Mouse (Mus musculus) hindbrain, postnatal 0 days (tissue): Measurements from ENCODE around the gene Ptpn14. TPM values are rescaled to one million over a fixed set of nuclear protein-coding genes. Genes with fewer than 3 reads are reported as not detected.

Experiments used
- ATAC-seq: fragments of 200-750 bp; cut with Nextera tagmentation; 2 replicates; pipeline ENCODE4 v1.8.0; 2017; ENCODE audit warnings: mild to moderate bottlenecking, moderate TSS enrichment, moderate library complexity
- DNase-seq: peaks from one replicate; pipeline ENCODE4 v3.0.0-alpha.2; 2015; ENCODE audit warnings: low spot score
- H3K27ac ChIP-seq: fragments of 300-500 bp; sonication (generic); 2 replicates; pipeline ENCODE4 v1.5.1; 2014; ENCODE audit warnings: mild to moderate bottlenecking
- H3K27me3 ChIP-seq: fragments of 300-500 bp; sonication (generic); 2 replicates; pipeline ENCODE4 v1.6.1; 2014; ENCODE audit warnings: low read length, mixed read lengths; ENCODE audit not compliant: insufficient read depth
- H3K36me3 ChIP-seq: fragments of 300-500 bp; sonication (generic); 2 replicates; pipeline ENCODE4 v1.6.1; 2014; ENCODE audit warnings: low read length, mixed read lengths; ENCODE audit not compliant: insufficient read depth
- H3K4me1 ChIP-seq: fragments of 300-500 bp; sonication (generic); 2 replicates; pipeline ENCODE4 v1.6.1; 2014; ENCODE audit warnings: antibody characterized with exemption, low read length, mixed read lengths; ENCODE audit not compliant: insufficient read depth
- H3K4me2 ChIP-seq: fragments of 300-500 bp; sonication (generic); 2 replicates; pipeline ENCODE4 v1.6.1; 2014; ENCODE audit warnings: low read depth, mild to moderate bottlenecking, low read length, moderate library complexity, mixed read lengths
- H3K4me3 ChIP-seq: fragments of 300-500 bp; sonication (generic); 2 replicates; pipeline ENCODE4 v1.5.1; 2014; ENCODE audit warnings: low read length
- H3K9ac ChIP-seq: fragments of 300-500 bp; sonication (generic); replicated peaks from 2 replicates; pipeline ENCODE4 v1.6.1; 2014; ENCODE audit warnings: mild to moderate bottlenecking, low read length, moderate library complexity, mixed read lengths
- H3K9me3 ChIP-seq: fragments of 300-500 bp; sonication (generic); 2 replicates; pipeline ENCODE4 v1.6.1; 2016; ENCODE audit warnings: low read length, mixed read lengths
- CTCF ChIP-seq: IDR thresholded peaks from 2 replicates; pipeline ENCODE4 v1.5.1; 2016; ENCODE audit warnings: antibody characterized with exemption, control low read depth, low read depth
- WGBS: fragments of 180-500 bp; shearing (Covaris S2); extraction: QIAGEN DNeasy Blood & Tissue Kit; methylation state at CpG from one replicate; pipeline ENCODE4 v1.1.7; 2014; 5-methylcytosine and 5-hydroxymethylcytosine counted together
- polyA plus RNA-seq: library from polyadenylated mRNA; unstranded; fragments of >200 nt; fragmentation: Nextera tagmentation; extraction: Ambion mirVana; gene quantifications from 2 replicates; pipeline ENCODE4 v1.2.1, GENCODE M21; 2015
- total RNA-seq: library from RNA; depleted of rRNA; stranded (reverse); fragments of >200 nt; gene quantifications from 2 replicates; pipeline ENCODE4 v1.2.3, GENCODE M21; 2014

Ptpn14 gene
- total and polyA plus RNA-seq, 2 experiments from 2014 or later: 1.4 to 8.2 TPM

DNA sequence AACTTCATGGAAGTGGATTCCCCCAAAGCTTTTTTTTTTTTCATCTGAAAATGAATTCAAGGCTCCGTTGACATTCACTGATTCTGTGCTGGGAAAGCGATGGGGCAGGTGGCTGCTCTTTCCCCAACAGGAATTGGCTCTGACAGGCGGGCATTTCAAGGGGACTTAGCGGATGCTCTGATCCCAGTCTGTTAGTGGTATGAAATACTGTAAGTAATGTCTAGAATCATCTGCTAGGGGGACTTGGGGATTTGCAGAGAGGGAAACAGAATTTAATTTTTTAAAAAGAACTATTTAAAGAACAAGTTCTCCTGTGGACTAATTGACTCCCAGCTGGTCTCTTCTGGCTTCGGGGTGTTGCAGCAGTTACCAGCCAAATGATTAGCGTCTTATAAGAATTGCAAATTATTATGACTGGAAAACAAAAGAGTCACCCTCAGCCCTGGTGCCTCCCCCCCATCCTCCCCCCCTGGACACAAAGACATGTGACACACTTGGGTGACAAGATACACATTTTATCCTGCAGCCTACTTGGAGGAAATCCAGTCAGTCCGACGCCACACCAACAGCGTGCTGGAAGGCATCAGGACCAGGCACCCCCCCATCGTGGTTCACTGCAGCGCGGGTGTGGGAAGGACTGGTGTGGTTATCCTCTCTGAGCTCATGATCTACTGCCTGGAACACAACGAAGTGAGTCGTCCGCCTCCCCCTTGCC lies 136.9 kb downstream of the Ptpn14 start:
- peak; percentile 62 for DNase-seq
- no peak for TF ChIP-seq CTCF
- H3K9ac ChIP-seq: no peak overlapping the region
- H3K9me3 ChIP-seq: no peaks in the 10 kb centered on the region
- ATAC-seq: peak; percentile 24
- H3K4me2 ChIP-seq: 0 out of 2 replicates have a peak overlapping the region, but pooled peaks have one; percentile 3
- no peaks in the 10 kb centered on the region for H3K27me3 ChIP-seq
- no peaks in the 10 kb centered on the region for H3K4me1 ChIP-seq
- no peaks in the 10 kb centered on the region for H3K36me3 ChIP-seq
- H3K27ac ChIP-seq: no peak overlapping the region
- no peak overlapping the region for H3K4me3 ChIP-seq
- 37% methylated on average over 15 of the region's 15 CpGs for WGBS

DNA sequence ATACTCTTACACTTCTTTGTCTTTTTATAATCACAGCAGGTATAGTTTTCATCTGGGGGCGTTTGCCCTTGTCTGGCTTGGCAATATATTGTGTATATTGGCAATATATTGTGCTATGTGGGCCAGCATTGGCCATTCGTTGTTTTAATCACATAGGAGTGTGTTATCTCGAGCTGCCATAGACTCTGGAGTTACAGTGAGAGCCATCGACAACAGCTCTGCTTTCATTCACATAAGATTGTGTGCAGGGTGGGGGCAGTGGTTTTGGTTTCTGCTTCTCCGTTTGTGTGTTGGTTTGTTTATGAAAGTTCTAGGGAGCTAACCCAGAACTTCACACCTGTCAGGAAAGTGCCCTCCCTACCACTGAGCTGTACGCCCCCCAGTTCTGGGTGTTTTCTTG lies 138.6 kb downstream of the Ptpn14 start:
- H3K4me1 ChIP-seq: no peaks in the 10 kb centered on the region
- H3K9me3 ChIP-seq: no peaks in the 10 kb centered on the region
- H3K9ac ChIP-seq: no peak overlapping the region
- no peak overlapping the region for H3K27ac ChIP-seq
- WGBS: 89% methylated on average over 6 of the region's 6 CpGs
- H3K36me3 ChIP-seq: no peaks in the 10 kb centered on the region
- DNase-seq (no peak), ATAC-seq (no peak)
- no peak for TF ChIP-seq CTCF
- no peak overlapping the region for H3K4me2 ChIP-seq
- H3K27me3 ChIP-seq: no peaks in the 10 kb centered on the region
- no peak overlapping the region for H3K4me3 ChIP-seq

DNA sequence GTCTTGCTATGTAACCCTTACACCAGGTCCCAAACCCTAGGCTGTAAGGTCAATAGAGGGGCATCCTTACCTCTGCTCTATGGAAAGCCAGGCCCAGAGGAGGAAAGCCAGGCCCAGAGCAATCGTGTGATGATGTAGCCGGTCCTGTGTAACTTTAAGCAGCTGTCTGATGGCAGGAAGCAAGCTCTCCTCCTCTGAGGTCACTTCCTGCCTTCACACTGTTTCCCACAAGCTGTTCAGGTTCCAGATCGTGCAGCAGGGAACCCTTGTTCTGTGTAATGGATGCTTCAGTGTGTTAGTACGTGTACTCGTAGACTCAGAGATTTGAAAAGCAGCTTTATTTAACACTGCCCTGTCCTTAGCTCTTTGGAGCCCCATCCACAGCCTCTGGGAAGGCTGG lies 139.0 kb downstream of the Ptpn14 start:
- H3K4me1 ChIP-seq: no peaks in the 10 kb centered on the region
- H3K27me3 ChIP-seq: no peaks in the 10 kb centered on the region
- ATAC-seq: no peak
- WGBS: 62% methylated on average over 5 of the region's 5 CpGs
- H3K9me3 ChIP-seq: no peaks in the 10 kb centered on the region
- no peak for DNase-seq
- H3K9ac ChIP-seq: no peak overlapping the region
- no peak for TF ChIP-seq CTCF
- H3K4me2 ChIP-seq: no peak overlapping the region
- H3K27ac ChIP-seq: no peak overlapping the region
- H3K36me3 ChIP-seq: no peaks in the 10 kb centered on the region
- H3K4me3 ChIP-seq: no peak overlapping the region

DNA sequence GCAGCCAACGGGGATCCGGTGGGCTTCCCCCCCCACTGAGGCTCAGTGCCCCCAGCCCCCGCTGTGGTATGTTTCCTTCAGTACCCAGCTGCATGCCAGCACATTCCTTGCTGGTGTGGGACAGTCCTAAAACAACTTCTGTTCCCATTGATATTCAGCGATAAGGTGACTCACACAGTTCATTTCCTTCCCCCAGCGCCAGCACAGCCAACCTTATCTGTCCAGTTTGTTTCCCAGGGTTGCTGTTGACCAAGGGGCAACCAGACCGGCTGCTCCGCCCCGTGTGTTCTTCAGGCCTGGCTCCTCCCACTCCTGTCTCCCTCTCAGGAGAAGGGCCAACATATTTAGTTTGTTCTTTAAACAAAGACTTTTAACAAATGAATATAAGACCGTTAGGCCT lies 139.4 kb downstream of the Ptpn14 start:
- Histone ChIP-seq H3K27me3 (no peaks in the 10 kb centered on the region), H3K9me3 (no peaks in the 10 kb centered on the region), H3K9ac (no peak overlapping the region), H3K36me3 (no peaks in the 10 kb centered on the region), H3K27ac (no peak overlapping the region), H3K4me2 (no peak overlapping the region), H3K4me1 (no peaks in the 10 kb centered on the region), H3K4me3 (no peak overlapping the region)
- DNase-seq: no peak
- 70% methylated on average over 9 of the region's 9 CpGs for WGBS
- TF ChIP-seq CTCF: no peak
- no peak for ATAC-seq

DNA sequence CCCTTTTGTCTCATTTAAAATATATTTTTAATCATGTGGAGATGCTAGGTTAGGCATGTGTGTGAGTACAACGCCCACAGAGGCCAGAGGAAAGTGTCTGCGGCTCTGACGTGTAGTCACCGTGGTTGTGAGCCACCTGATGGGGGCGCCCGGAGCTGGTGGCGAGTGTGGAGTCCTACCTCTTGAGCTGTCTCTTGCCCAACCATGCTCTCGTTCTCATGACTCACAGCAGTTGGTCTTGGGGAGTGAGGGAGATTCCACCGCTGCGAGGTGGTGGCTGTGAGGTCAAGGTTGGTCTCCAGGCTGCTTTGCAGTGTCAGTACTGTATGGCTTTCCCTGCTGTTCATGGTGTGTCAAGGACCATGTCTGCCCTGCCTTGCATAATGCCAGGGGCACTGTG lies 140.0 kb downstream of the Ptpn14 start:
- no peak overlapping the region for H3K9ac ChIP-seq
- no peaks in the 10 kb centered on the region for H3K36me3 ChIP-seq
- H3K27ac ChIP-seq: no peak overlapping the region
- TF ChIP-seq CTCF: no peak
- DNase-seq (no peak), ATAC-seq (no peak)
- 77% methylated on average over 10 of the region's 10 CpGs for WGBS
- no peaks in the 10 kb centered on the region for H3K4me1 ChIP-seq
- H3K4me2 ChIP-seq: no peak overlapping the region
- H3K9me3 ChIP-seq: no peaks in the 10 kb centered on the region
- H3K27me3 ChIP-seq: no peaks in the 10 kb centered on the region
- no peak overlapping the region for H3K4me3 ChIP-seq

DNA sequence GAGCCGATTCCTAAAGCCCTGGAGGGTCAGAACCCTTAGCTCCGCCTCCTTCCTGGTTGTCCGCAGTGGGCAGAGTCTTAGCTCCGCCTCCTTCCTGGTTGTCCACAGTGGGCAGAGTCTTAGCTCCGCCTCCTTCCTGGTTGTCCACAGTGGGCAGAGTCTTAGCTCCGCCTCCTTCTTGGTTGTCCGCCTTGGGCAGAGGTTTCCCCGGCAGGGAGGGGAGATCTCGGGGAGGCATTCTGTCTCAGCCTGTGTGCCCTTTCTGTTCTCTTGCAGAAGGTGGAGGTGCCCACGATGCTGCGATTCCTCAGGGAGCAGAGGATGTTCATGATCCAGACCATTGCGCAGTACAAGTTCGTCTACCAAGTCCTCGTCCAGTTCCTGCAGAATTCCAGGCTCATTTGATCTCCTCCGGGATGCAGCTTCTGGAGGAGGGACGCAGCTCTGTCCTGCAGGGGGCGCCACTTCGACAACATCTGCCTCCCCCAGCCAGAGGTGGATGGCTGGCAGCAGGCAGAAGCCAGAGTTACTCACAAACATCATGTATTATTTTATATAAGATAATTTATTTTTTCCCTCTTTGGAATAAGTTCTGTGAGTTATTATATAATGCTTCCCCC lies 141.7 kb downstream of the Ptpn14 start:
- H3K4me1 ChIP-seq: no peaks in the 10 kb centered on the region
- 89% methylated on average over 18 of the region's 18 CpGs for WGBS
- DNase-seq: no peak

DNA sequence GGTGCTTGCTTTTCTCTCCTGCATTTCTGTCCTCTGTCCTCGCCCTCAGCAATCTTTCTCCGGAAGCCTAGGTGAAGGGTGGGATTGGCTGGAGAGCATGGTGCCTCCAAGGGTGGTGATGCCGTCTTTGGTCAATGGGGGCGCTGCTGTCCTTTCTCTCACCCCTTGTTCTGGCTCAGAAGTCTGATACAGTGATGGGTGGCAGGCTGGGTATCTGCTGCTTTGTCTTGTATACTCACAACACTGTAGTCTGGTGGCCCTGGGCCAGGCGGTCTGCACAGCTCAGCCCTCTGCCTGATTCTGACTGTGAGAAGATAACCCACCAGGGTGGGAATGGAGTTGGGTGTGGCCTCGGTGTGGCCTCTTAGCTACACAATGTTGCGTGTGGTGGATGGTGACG lies 142.5 kb downstream of the Ptpn14 start:
- Histone ChIP-seq H3K4me3 (no peak overlapping the region), H3K9ac (no peak overlapping the region), H3K4me1 (no peaks in the 10 kb centered on the region), H3K27me3 (no peaks in the 10 kb centered on the region), H3K27ac (no peak overlapping the region), H3K9me3 (no peaks in the 10 kb centered on the region), H3K36me3 (no peaks in the 10 kb centered on the region), H3K4me2 (no peak overlapping the region)
- WGBS: 83% methylated on average over 8 of the region's 8 CpGs
- no peak for ATAC-seq
- DNase-seq: no peak
- peak; percentile 50 for TF ChIP-seq CTCF

More for the DNA sequence above, 141.7 kb downstream of the Ptpn14 start:
- Histone ChIP-seq H3K36me3 (no peaks in the 10 kb centered on the region), H3K27me3 (no peaks in the 10 kb centered on the region), H3K27ac (no peak overlapping the region), H3K9me3 (no peaks in the 10 kb centered on the region), H3K4me3 (no peak overlapping the region), H3K9ac (no peak overlapping the region), H3K4me2 (no peak overlapping the region)
- no peak for ATAC-seq
- peak; percentile 33 for TF ChIP-seq CTCF
